ENCODE assay signal across 14 mouse cellular contexts in genomic region chr19:60813133-60813532, GRCm38 (mm10).
"Had no signal": no experiment of that assay in that cellular context is flagged by ENCODE, and none has a peak within 500 bp of the region (broad histone marks: within the 10 kb centered on the region; RNA-seq: fewer than 3 reads in every experiment).

No protein-coding gene starts in this region.

- H3K27me3 ChIP-seq: midbrain, embryonic 12.5 days; neural tube, embryonic 13.5 days; neural tube, embryonic 15.5 days had no signal

- H3K27ac ChIP-seq: midbrain, embryonic 10.5 days; midbrain, embryonic 12.5 days; neural tube, embryonic 13.5 days; neural tube, embryonic 15.5 days had no signal

- DNase-seq: lung, adult 18-20 months; lung, embryonic 14.5 days; lung, postnatal 10 days; lung, postnatal 4 days; midbrain, embryonic 14.5 days; right cerebral cortex, postnatal 14 days; thymus, adult 18-20 months; thymus, postnatal 14 days; thymus, postnatal 36 days had no signal

- H3K4me2 ChIP-seq: midbrain, embryonic 12.5 days had no signal

- H3K9ac ChIP-seq: lung, embryonic 14.5 days; midbrain, embryonic 12.5 days; neural tube, embryonic 13.5 days; neural tube, embryonic 15.5 days had no signal

- ATAC-seq: midbrain, embryonic 16.5 days had no signal

- H3K4me3 ChIP-seq: midbrain, embryonic 12.5 days had no signal

- H3K9me3 ChIP-seq: midbrain, embryonic 10.5 days; midbrain, embryonic 12.5 days; neural tube, embryonic 13.5 days; neural tube, embryonic 15.5 days had no signal
